Mouse (Mus musculus): ENCODE measurements around the gene Ptcra.

Ptcra gene

GRCm38 (mm10) chr17:46725731-46726645, 37.5 kb downstream of the Ptcra start:
- DNase-seq (ENCODE audit: low read depth, low spot score): no peak

GRCm38 (mm10) chr17:46725273-46725672, 38.2 kb downstream of the Ptcra start:
- no peak for DNase-seq (ENCODE audit: low read depth, low spot score)

DNA sequence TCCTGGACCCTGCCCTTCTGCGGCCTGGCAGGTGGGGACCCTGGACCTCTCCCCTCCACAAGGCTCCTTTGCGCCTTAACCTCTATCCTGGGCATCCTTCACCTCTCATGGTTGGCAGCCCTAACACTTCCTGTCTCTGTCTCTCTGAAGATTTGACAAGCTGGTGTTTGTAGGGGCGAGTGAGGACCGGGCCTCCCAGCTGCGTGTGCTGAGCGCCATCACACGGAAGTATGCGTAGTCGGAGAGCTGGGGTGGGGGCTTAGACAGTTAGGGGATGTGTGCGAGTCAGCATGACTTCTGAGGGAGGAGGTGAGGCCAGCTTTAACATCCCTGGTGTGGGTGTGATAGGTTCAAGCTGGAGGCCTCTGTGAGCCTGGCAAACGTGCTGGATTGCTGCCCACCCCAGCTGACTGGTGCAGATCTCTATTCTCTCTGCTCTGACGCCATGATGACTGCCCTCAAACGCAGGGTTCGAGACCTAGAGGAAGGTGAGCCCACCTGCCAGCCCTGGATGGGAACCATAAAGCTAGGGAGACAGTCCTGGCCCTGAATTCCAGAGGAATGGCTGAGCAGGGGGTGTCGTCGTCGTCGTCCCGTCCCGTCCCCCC, 38.9 kb downstream of the Ptcra start:
- DNase-seq (ENCODE audit: low read depth, low spot score): no peak

GRCm38 (mm10) chr17:46721077-46721476, 42.4 kb downstream of the Ptcra start:
- no peak for DNase-seq (ENCODE audit: low read depth, low spot score)

DNA sequence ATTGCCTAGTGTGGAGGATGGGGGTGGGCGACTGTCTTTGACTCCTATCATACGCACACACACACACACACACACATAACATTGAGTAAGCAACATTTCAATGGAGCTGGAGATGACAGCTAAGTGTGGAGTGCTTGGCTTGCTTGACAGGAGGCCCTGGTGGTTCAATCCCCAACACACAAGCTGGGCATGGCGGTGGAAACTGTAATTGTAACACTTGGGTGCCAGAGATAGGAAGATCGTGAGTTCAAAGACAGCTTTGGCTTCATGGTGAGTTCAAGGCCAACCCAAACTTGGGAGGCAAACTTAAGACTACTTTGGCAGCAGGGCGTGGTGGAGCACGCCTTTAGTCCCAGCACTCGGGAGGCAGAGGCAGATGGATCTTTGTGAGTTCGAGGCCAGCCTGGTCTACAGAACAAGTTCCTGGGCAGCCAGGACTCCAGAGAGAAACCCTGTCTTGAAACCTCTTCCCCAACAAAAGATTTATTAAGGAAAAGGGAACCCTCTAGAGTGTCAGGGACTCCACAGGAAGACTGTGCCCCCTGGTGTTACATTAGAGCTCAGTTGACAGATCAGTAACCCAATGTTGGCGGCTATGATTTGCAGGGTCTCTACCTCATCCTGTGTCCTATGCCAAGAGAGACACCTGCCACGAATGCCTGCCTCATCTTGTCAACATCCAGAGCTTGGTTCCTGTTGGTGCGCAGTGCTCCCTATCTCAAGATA, 48.6 kb downstream of the Ptcra start:
- DNase-seq (ENCODE audit: low read depth, low spot score): no peak

DNA sequence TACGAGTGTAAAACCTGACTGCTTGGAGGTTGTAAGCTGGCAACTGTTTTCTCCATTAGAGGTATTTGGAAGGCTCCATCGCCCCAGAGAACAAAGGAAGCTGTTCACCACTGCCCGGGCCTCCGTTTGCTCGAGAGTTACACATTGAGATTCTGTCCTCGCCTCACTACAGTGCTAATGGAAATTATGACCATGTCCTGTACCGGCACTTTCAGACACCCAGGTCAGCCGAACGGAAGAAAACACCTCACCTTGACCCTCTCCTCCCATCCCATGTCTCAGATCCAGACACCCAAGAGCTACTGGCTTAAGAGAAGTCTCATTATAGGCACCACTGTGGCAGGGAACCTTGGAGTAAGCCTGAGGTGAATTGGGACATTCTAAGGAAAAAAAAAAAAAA, 49.7 kb downstream of the Ptcra start:
- DNase-seq (ENCODE audit: low read depth, low spot score): no peak

DNA sequence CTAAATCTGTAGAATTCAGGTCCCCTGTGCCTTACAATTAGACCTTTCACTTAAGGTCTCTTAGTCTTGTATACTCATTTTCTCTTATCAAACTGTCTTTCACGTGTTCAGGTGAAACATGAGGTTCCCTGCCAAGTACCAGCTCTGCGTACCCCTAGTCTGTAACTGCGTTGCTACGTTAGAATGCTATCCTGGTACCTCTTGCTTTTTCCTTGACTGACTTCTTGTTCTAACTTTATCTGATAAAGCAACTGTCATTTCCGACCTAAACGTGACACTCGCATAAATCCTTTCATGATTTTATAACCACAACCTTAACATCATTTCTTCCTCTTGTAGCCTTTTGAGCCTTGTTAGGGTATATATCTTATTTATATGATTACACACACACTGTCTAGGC, 51.1 kb downstream of the Ptcra start:
- no peak for DNase-seq (ENCODE audit: low read depth, low spot score)

GRCm38 (mm10) chr17:46711612-46712271, 51.8 kb downstream of the Ptcra start:
- no peak for DNase-seq (ENCODE audit: low read depth, low spot score)

DNA sequence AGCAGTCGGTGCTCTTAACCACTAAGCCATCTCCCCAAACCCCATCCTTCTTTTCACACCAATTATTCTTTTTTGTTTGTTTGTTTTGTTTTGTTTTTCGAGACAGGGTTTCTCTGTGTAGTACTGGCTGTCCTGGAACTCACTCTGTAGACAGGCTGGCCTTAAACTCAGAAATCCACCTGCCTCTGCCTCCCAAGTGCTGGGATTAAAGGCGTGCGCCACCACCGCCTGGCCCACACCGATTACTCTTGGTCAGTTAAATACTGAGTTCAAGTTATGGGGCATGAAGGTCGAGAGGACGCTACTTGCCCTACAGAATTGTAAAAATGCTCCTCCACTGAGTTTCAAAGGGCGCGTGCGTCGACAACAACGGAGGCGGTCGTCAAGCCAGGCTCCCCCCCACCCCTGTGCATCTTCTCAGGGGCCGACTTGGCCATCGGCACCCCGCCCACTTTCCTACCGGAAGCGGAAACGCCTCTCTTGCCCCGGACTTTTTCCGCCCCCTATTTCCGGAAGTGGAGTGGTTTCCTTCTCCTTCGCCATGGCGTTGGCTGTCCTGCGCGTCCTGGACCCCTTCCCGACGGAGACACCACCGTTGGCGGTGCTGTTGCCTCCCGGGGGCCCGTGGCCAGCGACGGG, 52.4 kb downstream of the Ptcra start, which contains the start of gene Pex6:
Gene Pex6, plus strand, starts transcription at position 505 of the 639 bp plus-strand sequence.
- peak; percentile 85 for DNase-seq (ENCODE audit: low read depth, low spot score)

- DNase-seq (ENCODE audit: low read depth, low spot score): no peak
Measured at GRCm38 (mm10) chr17:46706375-46707089, 57.0 kb downstream of the Ptcra start.
